Mouse (Mus musculus): ENCODE results near the gene Cdkn2d. TPM values are rescaled to one million over a fixed set of nuclear protein-coding genes. Genes with fewer than 3 reads are reported as not detected.
"Not testable (repeated sequence)": the region's sequence is repeated elsewhere in the genome, so short reads cannot be mapped to it uniquely, and the experiment has no call there.

Cdkn2d gene
- polyA plus RNA-seq, 1 experiment from 2014 or later = 101 TPM

DNA sequence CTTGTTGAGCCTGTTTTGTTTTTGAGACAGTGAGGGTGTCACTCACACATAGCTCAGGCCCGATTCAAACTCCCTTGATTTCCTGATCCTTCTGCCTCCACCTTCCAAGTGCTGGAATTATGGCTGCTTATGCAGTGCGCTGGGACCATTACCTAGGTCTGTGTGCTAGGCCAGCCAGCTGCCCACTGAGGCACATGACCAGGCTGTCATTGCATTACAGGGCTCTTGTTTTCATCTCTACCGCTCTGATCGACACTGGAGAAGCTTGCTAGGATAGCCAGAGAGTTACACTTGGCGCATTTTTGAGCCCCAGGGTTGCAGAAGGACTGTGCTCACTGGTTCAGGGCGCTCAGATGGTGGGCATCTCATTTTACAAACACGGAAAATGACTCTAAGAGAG lies 20.5 kb upstream of the Cdkn2d start:
- no peak overlapping the region for H3K4me3 ChIP-seq (ENCODE audit: low read depth, low read length)
- DNase-seq (ENCODE audit: low spot score) (no peak), ATAC-seq (no peak)
- no peaks in the 10 kb centered on the region for H3K9me3 ChIP-seq (replicated peaks; ENCODE audit: control insufficient read depth, low read length)
- H3K36me3 ChIP-seq (ENCODE audit: control insufficient read depth, insufficient read depth, low read length) = no peaks in the 10 kb centered on the region
- H3K27me3 ChIP-seq (replicated peaks; ENCODE audit: control insufficient read depth, insufficient read depth, low read length) = peaks cover 14% of the 10 kb centered on the region
- no peaks in the 10 kb centered on the region for H3K4me1 ChIP-seq (ENCODE audit: control insufficient read depth, insufficient read depth, low read length)
- no peak overlapping the region for H3K4me2 ChIP-seq (ENCODE audit: low read length)
- no peak overlapping the region for H3K9ac ChIP-seq (ENCODE audit: low read length)
- H3K27ac ChIP-seq (ENCODE audit: low read depth, low read length) = no peak overlapping the region
- 23% methylated on average over 7 of the region's 7 CpGs for WGBS

DNA sequence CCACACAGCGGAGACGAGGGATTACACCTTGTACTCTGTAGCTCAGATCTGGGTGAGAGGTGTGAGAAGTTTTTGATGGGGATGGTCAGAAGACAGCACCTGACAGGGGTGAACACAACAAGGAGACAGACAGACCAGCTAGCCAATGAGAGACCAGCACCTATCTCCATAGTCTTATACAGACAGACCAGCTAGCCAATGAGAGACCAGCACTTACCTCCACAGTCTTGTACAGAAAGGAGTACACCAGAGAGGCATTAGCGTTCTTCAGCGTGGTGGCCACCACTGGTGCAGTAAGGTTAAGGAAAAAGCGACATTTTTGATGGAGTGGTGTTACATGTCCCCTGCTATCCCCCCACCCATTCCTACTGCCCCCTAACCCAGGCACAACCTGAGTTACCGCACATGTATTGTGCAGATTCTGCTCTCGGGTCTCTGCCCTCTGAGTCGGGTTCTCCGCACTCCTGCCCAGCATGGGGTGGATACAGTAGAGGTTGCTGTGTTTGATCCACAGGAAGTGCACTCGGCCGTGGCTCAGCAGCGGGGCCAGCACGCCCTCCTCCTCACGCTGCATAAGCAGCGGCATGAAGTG lies 18.0 kb upstream of the Cdkn2d start:
- peak; percentile 44; the same call in 1 of the 2 replicates for ATAC-seq
- Histone ChIP-seq H3K9ac (ENCODE audit: low read length) (no peak overlapping the region), H3K4me3 (ENCODE audit: low read depth, low read length) (no peak overlapping the region), H3K9me3 (replicated peaks; ENCODE audit: control insufficient read depth, low read length) (no peaks in the 10 kb centered on the region), H3K27ac (ENCODE audit: low read depth, low read length) (no peak overlapping the region), H3K27me3 (replicated peaks; ENCODE audit: control insufficient read depth, insufficient read depth, low read length) (peaks cover 14% of the 10 kb centered on the region), H3K36me3 (ENCODE audit: control insufficient read depth, insufficient read depth, low read length) (no peaks in the 10 kb centered on the region), H3K4me1 (ENCODE audit: control insufficient read depth, insufficient read depth, low read length) (no peaks in the 10 kb centered on the region), H3K4me2 (ENCODE audit: low read length) (no peak overlapping the region)
- WGBS = 76% methylated on average over 15 of the region's 15 CpGs
- no peak for DNase-seq (ENCODE audit: low spot score)

DNA sequence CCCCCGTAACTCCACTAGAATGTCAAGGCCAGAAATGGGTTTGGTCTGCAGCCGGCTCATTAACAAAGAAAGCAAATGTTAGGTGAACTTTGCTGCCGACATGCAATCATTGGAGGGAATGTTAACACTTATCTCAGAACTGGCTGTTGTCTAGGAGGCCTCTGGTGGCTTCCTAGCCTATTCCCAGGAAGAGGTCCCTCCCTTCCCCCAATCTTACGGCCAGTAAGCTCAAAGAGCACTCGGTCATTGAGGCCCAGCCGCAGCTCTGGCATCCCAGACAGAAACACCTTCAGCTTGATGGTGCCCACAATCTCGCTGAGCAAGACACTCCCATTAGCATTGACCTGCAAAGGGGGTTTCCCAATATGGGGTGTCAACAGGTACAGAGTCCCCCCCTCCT lies 13.9 kb upstream of the Cdkn2d start:
- H3K36me3 ChIP-seq (ENCODE audit: control insufficient read depth, insufficient read depth, low read length) = no peaks in the 10 kb centered on the region
- H3K27me3 ChIP-seq (replicated peaks; ENCODE audit: control insufficient read depth, insufficient read depth, low read length) = no peaks in the 10 kb centered on the region
- no peak for DNase-seq (ENCODE audit: low spot score)
- no peaks in the 10 kb centered on the region for H3K4me1 ChIP-seq (ENCODE audit: control insufficient read depth, insufficient read depth, low read length)
- ATAC-seq = no peak
- 85% methylated on average over 7 of the region's 7 CpGs for WGBS
- no peaks in the 10 kb centered on the region for H3K9me3 ChIP-seq (replicated peaks; ENCODE audit: control insufficient read depth, low read length)
- H3K4me2 ChIP-seq (ENCODE audit: low read length) = no peak overlapping the region
- H3K9ac ChIP-seq (ENCODE audit: low read length) = no peak overlapping the region
- H3K27ac ChIP-seq (ENCODE audit: low read depth, low read length) = no peak overlapping the region
- H3K4me3 ChIP-seq (ENCODE audit: low read depth, low read length) = no peak overlapping the region

DNA sequence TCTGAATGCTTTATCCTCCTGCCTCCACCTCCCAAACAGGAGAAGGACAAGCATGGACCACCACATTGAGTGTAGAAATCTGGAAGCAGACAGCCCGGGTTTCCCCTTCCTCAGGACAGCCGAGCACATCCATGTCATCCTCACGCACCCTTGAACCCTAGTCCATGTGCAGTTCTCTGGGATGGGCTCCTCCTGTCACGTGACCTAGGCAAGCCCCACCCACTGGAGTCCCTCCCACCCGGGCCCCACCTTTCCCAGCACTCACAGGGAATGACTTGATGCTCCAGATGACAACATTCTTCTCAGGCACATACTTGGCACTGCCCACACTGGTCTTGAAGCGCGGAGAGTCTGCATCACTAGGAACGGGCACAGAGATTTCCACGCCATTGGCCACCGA lies 7.8 kb upstream of the Cdkn2d start:
- Histone ChIP-seq H3K4me1 (ENCODE audit: control insufficient read depth, insufficient read depth, low read length) (no peaks in the 10 kb centered on the region), H3K9me3 (replicated peaks; ENCODE audit: control insufficient read depth, low read length) (no peaks in the 10 kb centered on the region), H3K4me3 (ENCODE audit: low read depth, low read length) (no peak overlapping the region), H3K27me3 (replicated peaks; ENCODE audit: control insufficient read depth, insufficient read depth, low read length) (no peaks in the 10 kb centered on the region), H3K27ac (ENCODE audit: low read depth, low read length) (no peak overlapping the region), H3K4me2 (ENCODE audit: low read length) (no peak overlapping the region), H3K36me3 (ENCODE audit: control insufficient read depth, insufficient read depth, low read length) (no peaks in the 10 kb centered on the region), H3K9ac (ENCODE audit: low read length) (no peak overlapping the region)
- 81% methylated on average over 10 of the region's 10 CpGs for WGBS
- DNase-seq (ENCODE audit: low spot score) (no peak), ATAC-seq (no peak)

DNA sequence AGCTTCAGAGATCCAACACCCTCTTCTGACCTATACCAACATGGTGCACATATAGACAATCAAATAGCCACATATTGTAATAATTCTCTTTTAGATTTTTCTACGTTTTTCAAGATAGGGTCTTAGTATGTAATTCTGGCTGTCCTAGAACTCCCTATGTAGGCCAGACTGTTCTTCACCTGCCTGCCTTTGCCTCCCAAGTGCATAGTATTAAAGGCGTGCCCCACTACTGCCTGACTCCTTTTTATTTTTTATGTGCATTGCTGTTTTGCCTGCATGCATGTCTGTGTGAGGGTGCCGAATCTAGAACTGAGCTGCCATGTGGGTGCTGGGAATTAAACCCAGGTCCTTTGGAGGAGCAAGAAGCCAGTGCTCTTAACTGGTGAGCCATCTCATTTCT lies 1.1 kb upstream of the Cdkn2d start:
- no peak for DNase-seq (ENCODE audit: low spot score)
- no peak overlapping the region for H3K4me3 ChIP-seq (ENCODE audit: low read depth, low read length)
- WGBS = 91% methylated on average over 3 of the region's 3 CpGs
- H3K4me1 ChIP-seq (ENCODE audit: control insufficient read depth, insufficient read depth, low read length) = peaks cover 15% of the 10 kb centered on the region
- no peak overlapping the region for H3K9ac ChIP-seq (ENCODE audit: low read length)
- H3K4me2 ChIP-seq (ENCODE audit: low read length) = no peak overlapping the region
- no peak overlapping the region for H3K27ac ChIP-seq (ENCODE audit: low read depth, low read length)
- H3K36me3 ChIP-seq (ENCODE audit: control insufficient read depth, insufficient read depth, low read length) = no peaks in the 10 kb centered on the region
- no peaks in the 10 kb centered on the region for H3K9me3 ChIP-seq (replicated peaks; ENCODE audit: control insufficient read depth, low read length)
- H3K27me3 ChIP-seq (replicated peaks; ENCODE audit: control insufficient read depth, insufficient read depth, low read length) = no peaks in the 10 kb centered on the region
- ATAC-seq = no peak

DNA sequence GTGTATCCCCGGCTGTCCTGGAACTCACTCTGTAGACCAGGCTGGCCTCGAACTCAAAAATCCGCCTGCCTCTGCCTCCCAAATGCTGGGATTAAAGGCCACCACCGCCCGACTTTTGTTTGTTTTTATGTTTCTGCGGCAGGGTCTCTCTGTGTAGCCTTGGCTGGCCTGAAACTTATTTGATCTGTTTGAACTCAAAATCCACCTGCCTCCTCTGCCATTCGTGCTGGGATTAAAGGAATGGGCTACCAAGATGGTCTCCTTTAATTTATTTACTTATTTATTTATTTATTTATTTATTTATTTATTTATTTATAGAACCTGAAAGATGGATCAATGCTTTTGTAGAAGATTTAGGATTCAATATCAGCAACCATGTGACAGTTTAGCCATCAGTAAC lies 661 bp upstream of the Cdkn2d start:
- H3K27ac ChIP-seq (ENCODE audit: low read depth, low read length) = peak overlapping the region; percentile 58

DNA sequence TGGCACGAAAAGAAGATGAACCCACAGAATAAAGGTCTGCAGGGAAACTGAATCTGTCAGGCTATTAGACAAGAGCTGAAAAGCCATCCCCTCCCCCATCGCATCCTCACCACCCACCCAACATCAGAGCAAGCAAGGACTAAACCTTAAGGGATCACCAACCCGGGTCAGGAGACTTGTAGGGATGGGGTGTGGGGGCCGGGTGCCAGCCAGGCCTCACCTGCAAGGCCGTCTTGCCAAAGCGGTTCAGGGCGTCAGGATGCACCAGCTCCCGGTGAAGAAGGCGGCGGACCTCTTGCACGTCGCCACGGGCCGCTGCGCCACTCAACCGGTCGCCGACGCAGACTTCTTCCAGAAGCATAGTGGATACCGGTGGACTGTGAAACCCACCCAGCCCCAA lies 618 bp downstream of the Cdkn2d start:
- Histone ChIP-seq H3K27ac (ENCODE audit: low read depth, low read length) (peak overlapping the region; percentile 80), H3K4me2 (ENCODE audit: low read length) (peak overlapping the region; percentile 59), H3K9ac (ENCODE audit: low read length) (peak overlapping the region; percentile 84), H3K4me1 (ENCODE audit: control insufficient read depth, insufficient read depth, low read length) (peaks cover 24% of the 10 kb centered on the region), H3K9me3 (replicated peaks; ENCODE audit: control insufficient read depth, low read length) (no peaks in the 10 kb centered on the region), H3K27me3 (replicated peaks; ENCODE audit: control insufficient read depth, insufficient read depth, low read length) (no peaks in the 10 kb centered on the region), H3K4me3 (ENCODE audit: low read depth, low read length) (peak overlapping the region; percentile 73), H3K36me3 (ENCODE audit: control insufficient read depth, insufficient read depth, low read length) (0 out of 2 replicates have a peak, but pooled peaks cover 2% of the 10 kb centered on the region)
- under 1% methylated on average over 20 of the region's 20 CpGs for WGBS
- ATAC-seq (no peak), DNase-seq (ENCODE audit: low spot score) (no peak)

More for the DNA sequence above, 661 bp upstream of the Cdkn2d start:
- not testable (repeated sequence) for ATAC-seq; H3K9me3 ChIP-seq (replicated peaks; ENCODE audit: control insufficient read depth, low read length); H3K27me3 ChIP-seq (replicated peaks; ENCODE audit: control insufficient read depth, insufficient read depth, low read length); H3K36me3 ChIP-seq (ENCODE audit: control insufficient read depth, insufficient read depth, low read length); DNase-seq (ENCODE audit: low spot score)
- Histone ChIP-seq H3K4me1 (ENCODE audit: control insufficient read depth, insufficient read depth, low read length) (peaks cover 19% of the 10 kb centered on the region), H3K9ac (ENCODE audit: low read length) (peak overlapping the region; percentile 41), H3K4me3 (ENCODE audit: low read depth, low read length) (peak overlapping the region; percentile 73), H3K4me2 (ENCODE audit: low read length) (peak overlapping the region; percentile 59)
- 8% methylated on average over 7 of the region's 7 CpGs for WGBS

DNA sequence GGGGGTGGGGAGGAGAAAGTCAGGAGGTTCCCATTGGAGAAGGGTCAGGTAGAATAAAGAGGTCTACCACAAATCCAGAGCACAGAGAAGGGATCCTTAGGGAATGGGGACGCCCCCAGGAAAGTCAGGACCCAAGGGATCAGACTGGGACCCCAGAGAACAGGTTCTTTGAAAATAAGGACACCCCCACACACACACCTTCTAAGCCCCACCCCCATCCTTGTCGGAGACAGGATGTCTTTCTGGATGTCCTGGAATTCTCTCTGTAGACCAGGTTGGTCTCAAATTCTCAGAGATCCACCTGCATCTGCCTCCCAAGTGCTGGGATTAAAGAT lies 1.9 kb downstream of the Cdkn2d start:
- 76% methylated on average over 2 of the region's 2 CpGs for WGBS
- Histone ChIP-seq H3K4me3 (ENCODE audit: low read depth, low read length) (no peak overlapping the region), H3K36me3 (ENCODE audit: control insufficient read depth, insufficient read depth, low read length) (peaks cover 14% of the 10 kb centered on the region), H3K4me1 (ENCODE audit: control insufficient read depth, insufficient read depth, low read length) (peaks cover 24% of the 10 kb centered on the region), H3K27ac (ENCODE audit: low read depth, low read length) (no peak overlapping the region), H3K4me2 (ENCODE audit: low read length) (peak overlapping the region; percentile 66), H3K9me3 (replicated peaks; ENCODE audit: control insufficient read depth, low read length) (no peaks in the 10 kb centered on the region), H3K9ac (ENCODE audit: low read length) (no peak overlapping the region), H3K27me3 (replicated peaks; ENCODE audit: control insufficient read depth, insufficient read depth, low read length) (no peaks in the 10 kb centered on the region)
- DNase-seq (ENCODE audit: low spot score) (no peak), ATAC-seq (no peak)

DNA sequence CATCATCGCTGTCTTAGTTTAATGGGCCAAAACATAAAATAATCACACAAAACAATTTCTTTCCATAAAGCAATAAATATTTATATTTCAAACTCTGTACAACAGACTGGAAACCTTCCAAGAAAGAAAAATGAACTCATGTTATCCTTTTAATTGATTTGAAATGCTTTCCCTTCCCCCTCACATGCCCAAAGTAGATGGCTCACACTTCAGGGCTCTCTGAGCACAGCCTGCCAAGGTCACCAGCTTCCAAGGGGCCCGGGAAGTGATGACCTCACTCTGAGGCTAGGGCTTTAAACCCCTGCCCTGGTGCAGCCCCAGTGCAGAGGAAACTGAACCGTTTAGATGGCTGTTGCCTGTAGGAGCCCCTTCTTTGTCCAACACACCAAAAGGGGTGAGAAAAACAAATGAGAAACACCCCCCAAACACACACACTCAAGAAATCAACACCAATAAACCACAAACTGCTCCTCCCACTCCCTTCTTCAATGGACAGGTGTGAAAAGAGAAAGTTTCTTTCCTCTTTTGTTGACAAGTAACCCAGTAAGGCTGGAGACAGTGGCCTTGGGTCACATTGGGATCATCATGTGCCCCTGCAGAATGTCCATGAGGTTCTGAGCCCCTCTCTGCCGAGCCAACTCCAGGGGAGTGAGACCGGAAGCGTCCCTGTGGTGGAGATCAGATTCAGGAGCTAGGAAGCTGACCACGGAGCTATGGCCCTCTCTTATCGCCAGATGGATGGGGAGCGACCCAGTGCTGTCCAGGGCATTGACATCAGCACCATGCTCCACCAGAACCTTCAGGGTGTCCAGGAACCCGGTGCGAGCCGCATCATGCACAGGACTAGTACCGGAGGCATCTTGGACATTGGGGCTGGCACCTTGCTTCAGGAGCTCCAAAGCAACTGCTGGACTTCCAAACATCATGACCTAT lies 2.5 kb downstream of the Cdkn2d start:
- WGBS = 77% methylated on average over 13 of the region's 13 CpGs
- ATAC-seq (no peak), DNase-seq (ENCODE audit: low spot score) (peak; percentile 19)
- Histone ChIP-seq H3K4me3 (ENCODE audit: low read depth, low read length) (peak overlapping the region; percentile 76), H3K4me1 (ENCODE audit: control insufficient read depth, insufficient read depth, low read length) (peaks cover 24% of the 10 kb centered on the region), H3K9ac (ENCODE audit: low read length) (peak overlapping the region; percentile 52; the same call in 1 of the 2 replicates), H3K9me3 (replicated peaks; ENCODE audit: control insufficient read depth, low read length) (no peaks in the 10 kb centered on the region), H3K4me2 (ENCODE audit: low read length) (peak overlapping the region; percentile 66), H3K27ac (ENCODE audit: low read depth, low read length) (peak overlapping the region; percentile 61; the same call in 1 of the 2 replicates), H3K27me3 (replicated peaks; ENCODE audit: control insufficient read depth, insufficient read depth, low read length) (no peaks in the 10 kb centered on the region), H3K36me3 (ENCODE audit: control insufficient read depth, insufficient read depth, low read length) (peaks cover 21% of the 10 kb centered on the region)

Measured in forebrain, embryonic 14.5 days (tissue).